Mouse (Mus musculus) cortical plate, adult 2 months (tissue): Measurements from ENCODE around the gene Gm49396. TPM values are rescaled to one million over a fixed set of nuclear protein-coding genes. Genes with fewer than 3 reads are reported as not detected.

Experiments used
- H3K27ac ChIP-seq: fragments of 200-500 bp; 2 replicates; pipeline ENCODE4 v1.5.1; 2012; ENCODE audit warnings: low read length, control low read depth, inconsistent platforms; ENCODE audit not compliant: insufficient read depth
- H3K4me1 ChIP-seq: fragments of 200-500 bp; 2 replicates; pipeline ENCODE4 v1.6.1; 2011; ENCODE audit warnings: low read length; ENCODE audit not compliant: control insufficient read depth, insufficient read depth
- H3K4me3 ChIP-seq: fragments of 200-500 bp; 2 replicates; pipeline ENCODE4 v1.5.1; 2011; ENCODE audit warnings: mild to moderate bottlenecking, low read length, control low read depth; ENCODE audit not compliant: insufficient read depth
- CTCF ChIP-seq: fragments of 200-500 bp; IDR thresholded peaks from 2 replicates; pipeline ENCODE4 v1.5.1; 2011; ENCODE audit warnings: mild to moderate bottlenecking, control low read depth, low read length; ENCODE audit not compliant: insufficient read depth; ENCODE audit errors: extremely low read depth
- POLR2A ChIP-seq: fragments of 200-500 bp; IDR thresholded peaks from 2 replicates; pipeline ENCODE4 v1.6.1; 2011; ENCODE audit warnings: mild to moderate bottlenecking, low read length, control low read depth; ENCODE audit not compliant: insufficient read depth; ENCODE audit errors: extremely low read depth
- polyA plus RNA-seq: library from polyadenylated mRNA; depleted of rRNA; stranded (reverse); fragments of >200 nt; gene quantifications from 2 replicates; pipeline ENCODE4 v1.2.3, GENCODE M21; 2012

Gene Gm49396
- polyA plus RNA-seq, 1 experiment: 5.5 TPM

- Histone ChIP-seq H3K4me3 (no peak overlapping the region), H3K27ac (no peak overlapping the region), H3K4me1 (peaks cover 1% of the 10 kb centered on the region; the same call in 1 of the 2 replicates)
- TF ChIP-seq POLR2A (no peak), CTCF (no peak)
These were observed 28.4 kb downstream of the Gm49396 start for GRCm38 (mm10) chr7:30591605-30591951.

- Histone ChIP-seq H3K27ac (no peak overlapping the region), H3K4me3 (no peak overlapping the region), H3K4me1 (no peaks in the 10 kb centered on the region)
- no peak for TF ChIP-seq POLR2A
- TF ChIP-seq CTCF: no peak
These were observed 29.8 kb downstream of the Gm49396 start for GRCm38 (mm10) chr7:30592772-30593423.

DNA sequence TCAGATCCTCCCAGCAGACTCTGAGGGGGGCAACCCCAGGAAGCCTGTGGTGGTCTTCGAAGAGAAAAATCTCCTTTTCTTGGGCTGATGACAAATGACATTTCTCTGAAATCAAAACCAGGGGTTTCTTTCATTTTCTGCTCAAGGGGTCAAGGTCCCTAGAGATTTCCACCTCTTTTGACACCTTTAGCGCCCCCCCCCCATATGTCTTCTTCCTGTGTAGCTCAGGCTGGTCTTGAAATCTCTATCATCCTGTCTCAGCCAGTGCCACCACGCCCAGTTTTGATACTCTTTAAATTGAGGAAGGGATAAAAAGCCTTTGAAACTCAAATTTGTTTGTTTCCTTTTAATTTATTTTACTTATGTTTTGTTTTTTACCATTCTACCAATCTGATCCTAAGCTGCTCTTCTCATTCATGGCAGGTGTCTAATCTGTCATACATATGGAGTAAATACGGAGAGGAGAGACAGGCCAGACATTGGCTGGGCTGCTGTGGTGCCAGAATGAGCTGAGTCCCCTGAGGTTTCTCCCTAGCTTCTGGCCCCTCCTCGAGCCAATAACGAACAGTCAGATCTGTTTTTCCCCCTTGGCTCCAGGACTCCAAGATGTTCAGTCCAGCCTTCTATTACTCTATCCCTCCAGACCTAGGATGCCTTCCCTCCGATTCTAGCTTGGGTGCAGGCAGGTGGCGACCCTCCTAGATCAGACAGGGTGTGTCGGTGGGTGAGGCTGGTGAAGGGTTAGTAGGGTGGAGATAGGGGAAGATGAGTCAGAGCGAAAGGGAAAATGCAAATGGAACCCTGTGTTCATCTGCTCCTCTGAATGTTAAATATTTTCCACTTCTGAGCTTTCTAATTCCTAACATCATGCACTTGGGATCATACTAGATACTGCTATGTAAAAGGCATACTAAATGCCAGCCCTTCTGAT is 30.7 kb downstream of the Gm49396 start:
- no peak overlapping the region for H3K27ac ChIP-seq
- H3K4me3 ChIP-seq: no peak overlapping the region
- no peak for TF ChIP-seq POLR2A
- no peak for TF ChIP-seq CTCF
- no peaks in the 10 kb centered on the region for H3K4me1 ChIP-seq

DNA sequence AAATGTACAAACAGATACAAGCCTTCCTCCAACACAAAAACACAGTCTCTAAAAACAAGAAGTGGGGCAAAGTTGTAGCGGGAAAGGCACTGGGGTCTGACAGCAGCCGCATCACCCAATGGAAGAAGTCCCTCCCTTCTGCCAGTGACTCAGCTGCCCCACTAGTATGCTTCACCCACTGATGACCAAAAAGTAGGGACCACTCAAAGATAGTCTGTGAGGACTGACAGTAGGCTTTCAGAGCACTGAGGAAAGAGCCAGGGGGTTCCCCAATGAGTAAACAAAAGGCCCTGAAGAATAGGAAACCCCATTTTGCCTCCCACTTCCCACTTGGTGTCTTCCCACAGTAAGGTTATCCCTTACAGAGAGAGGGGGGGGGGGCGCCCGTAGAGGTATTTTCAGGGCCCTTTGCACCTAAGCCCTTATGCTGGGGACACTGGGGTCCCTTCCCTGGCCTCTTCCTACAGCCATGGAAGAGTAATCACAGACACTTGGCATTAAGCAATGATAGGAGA is 31.4 kb downstream of the Gm49396 start:
- H3K4me3 ChIP-seq: no peak overlapping the region
- no peak for TF ChIP-seq POLR2A
- no peak for TF ChIP-seq CTCF
- no peak overlapping the region for H3K27ac ChIP-seq
- H3K4me1 ChIP-seq: no peaks in the 10 kb centered on the region

- H3K4me1 ChIP-seq: no peaks in the 10 kb centered on the region
- H3K4me3 ChIP-seq: no peak overlapping the region
- TF ChIP-seq POLR2A: no peak
- no peak for TF ChIP-seq CTCF
- no peak overlapping the region for H3K27ac ChIP-seq
These were observed 32.9 kb downstream of the Gm49396 start for GRCm38 (mm10) chr7:30596093-30596492.

GRCm38 (mm10) chr7:30596811-30597210 is 33.7 kb downstream of the Gm49396 start:
- TF ChIP-seq CTCF: no peak
- no peak for TF ChIP-seq POLR2A
- Histone ChIP-seq H3K27ac (no peak overlapping the region), H3K4me3 (no peak overlapping the region), H3K4me1 (no peaks in the 10 kb centered on the region)

GRCm38 (mm10) chr7:30598786-30599185 is 35.6 kb downstream of the Gm49396 start, which contains the start of gene Zbtb32:
TSS of gene Zbtb32 (minus strand) at chr7:30598909.
- H3K27ac ChIP-seq: no peak within 1 kb of the TSS
- no peaks in the 10 kb centered on the region for H3K4me1 ChIP-seq
- TF ChIP-seq POLR2A (no peak), CTCF (no peak)
- H3K4me3 ChIP-seq: no peak within 1 kb of the TSS

GRCm38 (mm10) chr7:30599933-30600353 is 36.8 kb downstream of the Gm49396 start:
- Histone ChIP-seq H3K27ac (no peak overlapping the region), H3K4me3 (no peak overlapping the region), H3K4me1 (no peaks in the 10 kb centered on the region)
- 0 out of 2 replicates have a peak, but pooled peaks have one; percentile 18 for TF ChIP-seq POLR2A
- no peak for TF ChIP-seq CTCF

DNA sequence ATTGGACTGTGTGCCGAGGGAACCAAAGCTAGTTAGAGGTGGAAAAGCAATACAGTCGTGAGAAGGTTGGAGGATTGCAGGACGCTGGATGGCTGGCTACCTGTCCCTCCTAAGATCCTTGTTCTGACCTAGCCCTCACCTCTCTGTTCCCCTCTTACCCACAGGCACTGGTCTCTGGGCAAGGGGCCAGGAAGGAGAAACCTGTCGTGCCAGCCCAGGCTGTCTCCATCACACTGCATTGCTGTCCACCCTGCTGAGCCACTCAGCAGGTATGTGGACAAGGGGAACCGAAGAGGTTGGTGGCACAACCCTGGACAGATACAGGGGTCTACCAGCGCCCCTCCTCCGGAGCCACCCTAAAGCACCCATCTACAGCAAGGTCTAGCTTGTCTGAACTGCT is 37.5 kb downstream of the Gm49396 start:
- H3K27ac ChIP-seq: no peak overlapping the region
- TF ChIP-seq CTCF: no peak
- TF ChIP-seq POLR2A: no peak
- H3K4me1 ChIP-seq: no peaks in the 10 kb centered on the region
- no peak overlapping the region for H3K4me3 ChIP-seq
